Mouse (Mus musculus) kidney, adult 2 months (tissue): ENCODE measurements around the gene Wars. TPM values are rescaled to one million over a fixed set of nuclear protein-coding genes. Genes with fewer than 3 reads are reported as not detected.

Source experiments
- DNase-seq: peaks from one replicate; pipeline ENCODE4 v3.0.0; 2021
- H3K27ac ChIP-seq: fragments of 200-500 bp; 2 replicates; pipeline ENCODE4 v1.5.1; 2012; ENCODE audit warnings: low read depth, low read length, control low read depth, inconsistent platforms; ENCODE audit not compliant: insufficient read depth
- H3K27me3 ChIP-seq: fragments of 200-500 bp; replicated peaks from 2 replicates; pipeline ENCODE4 v1.6.1; 2012; ENCODE audit warnings: mild to moderate bottlenecking, moderate library complexity, low read length, inconsistent platforms; ENCODE audit not compliant: control insufficient read depth, insufficient read depth
- H3K36me3 ChIP-seq: fragments of 200-500 bp; 2 replicates; pipeline ENCODE4 v1.6.1; 2012; ENCODE audit warnings: mild to moderate bottlenecking, moderate library complexity, low read length, inconsistent platforms; ENCODE audit not compliant: control insufficient read depth, insufficient read depth
- H3K4me1 ChIP-seq: fragments of 200-500 bp; 2 replicates; pipeline ENCODE4 v1.6.1; 2011; ENCODE audit warnings: low read length; ENCODE audit not compliant: control insufficient read depth, insufficient read depth
- H3K4me3 ChIP-seq: fragments of 200-500 bp; 2 replicates; pipeline ENCODE4 v1.5.1; 2011; ENCODE audit warnings: mild to moderate bottlenecking, low read depth, low read length, control low read depth; ENCODE audit not compliant: insufficient read depth
- CTCF ChIP-seq: fragments of 200-500 bp; conservative IDR thresholded peaks from 2 replicates; pipeline ENCODE4 v1.5.1; 2011; ENCODE audit warnings: low read depth, mild to moderate bottlenecking, control low read depth, low read length, moderate library complexity, mixed read lengths; ENCODE audit not compliant: insufficient read depth, insufficient read length
- POLR2A ChIP-seq: fragments of 200-500 bp; IDR thresholded peaks from one replicate; pipeline ENCODE4 v1.6.1; 2011; ENCODE audit warnings: low read depth, low read length, control low read depth
- WGBS: fragments of 180-500 bp; shearing (Covaris S2); methylation state at CpG from one replicate; pipeline ENCODE4 v1.1.7; 2018; 5-methylcytosine and 5-hydroxymethylcytosine counted together
- polyA plus RNA-seq: library from polyadenylated mRNA; depleted of rRNA; stranded (reverse); fragments of >200 nt; gene quantifications from 2 replicates; pipeline ENCODE4 v1.2.3, GENCODE M21; 2012

Wars gene
- polyA plus RNA-seq, 1 experiment, result 54.4 TPM

DNA sequence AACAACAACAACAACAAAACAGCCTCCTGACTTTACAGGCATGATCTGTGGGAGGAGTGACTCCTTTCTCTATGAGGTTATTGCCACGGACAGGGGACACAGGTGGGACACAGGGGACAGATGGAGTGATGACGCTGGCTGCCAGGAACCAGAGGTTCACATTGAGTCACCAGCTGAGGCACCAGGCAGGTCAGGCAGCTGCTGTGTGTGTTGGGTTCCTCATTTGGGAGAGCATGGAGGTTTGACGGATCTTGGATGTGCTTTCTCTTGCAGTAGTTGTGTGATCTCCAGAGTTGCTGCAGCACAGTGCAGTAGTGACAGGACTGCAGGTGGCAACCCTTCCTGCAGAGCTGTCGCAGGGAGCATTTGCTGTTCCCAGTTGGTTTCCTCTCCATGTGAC, 24.8 kb upstream of the Wars start:
- H3K36me3 ChIP-seq, result no peaks in the 10 kb centered on the region
- no peak overlapping the region for H3K4me3 ChIP-seq
- peaks cover 8% of the 10 kb centered on the region; the same call in 1 of the 2 replicates for H3K4me1 ChIP-seq
- no peaks in the 10 kb centered on the region for H3K27me3 ChIP-seq
- no peak for DNase-seq
- peak overlapping the region; percentile 48; the same call in 1 of the 2 replicates for H3K27ac ChIP-seq
- 61% methylated on average over 4 of the region's 4 CpGs for WGBS
- TF ChIP-seq CTCF (no peak), POLR2A (no peak)

DNA sequence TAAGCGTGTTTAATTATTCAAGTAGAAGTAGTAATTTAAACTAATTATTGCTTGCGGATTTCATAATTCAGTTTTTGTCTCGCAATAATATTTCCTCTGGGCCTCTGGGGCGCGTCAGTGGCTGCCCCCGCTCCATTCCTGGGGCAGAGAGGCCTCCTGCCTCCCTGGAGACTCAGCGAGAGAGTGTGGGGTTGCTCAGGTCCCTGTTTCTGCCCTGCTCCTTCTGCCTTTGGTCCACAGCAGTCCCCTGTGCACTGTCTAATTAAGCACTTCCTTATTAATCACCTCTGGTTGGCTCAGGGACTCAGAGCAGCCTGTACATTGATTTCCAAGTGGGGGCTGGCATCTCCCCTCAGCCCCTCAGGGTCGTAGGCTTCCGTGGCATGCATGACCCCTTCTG, 23.5 kb upstream of the Wars start:
- 73% methylated on average over 9 of the region's 9 CpGs for WGBS
- TF ChIP-seq POLR2A (no peak), CTCF (no peak)
- Histone ChIP-seq H3K4me1 (peaks cover 8% of the 10 kb centered on the region; the same call in 1 of the 2 replicates), H3K4me3 (no peak overlapping the region), H3K27ac (no peak overlapping the region), H3K36me3 (no peaks in the 10 kb centered on the region), H3K27me3 (no peaks in the 10 kb centered on the region)
- no peak for DNase-seq

DNA sequence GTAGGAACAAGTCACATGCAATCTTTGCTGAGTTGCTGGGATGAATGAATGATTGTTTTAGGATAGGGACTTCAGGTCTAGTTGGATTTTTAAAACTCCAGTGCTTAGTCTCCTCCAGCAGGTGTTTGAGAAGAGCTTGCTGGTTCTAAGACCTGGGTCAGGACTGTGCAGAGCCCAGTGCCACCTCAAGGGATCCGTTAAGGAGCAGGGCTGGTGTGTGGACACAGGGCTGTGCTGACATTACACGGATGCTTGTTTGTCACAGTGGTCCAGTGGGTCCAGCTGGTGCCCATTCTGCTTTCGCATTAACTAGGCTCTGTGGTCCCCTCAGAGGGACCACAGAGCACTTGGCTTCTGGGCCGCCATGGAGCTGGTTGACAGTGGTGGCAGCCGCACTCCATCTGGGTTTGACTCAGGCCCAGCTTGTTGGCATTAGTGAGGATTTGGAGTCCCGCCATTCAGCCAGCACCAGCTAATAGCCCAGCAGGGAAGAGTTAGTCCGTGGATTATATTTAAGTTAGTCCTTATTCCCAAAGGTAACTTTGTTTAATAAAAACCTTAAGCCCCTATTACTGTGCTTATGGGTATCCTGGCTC, 22.6 kb upstream of the Wars start:
- no peak overlapping the region for H3K27ac ChIP-seq
- WGBS, result 84% methylated on average over 7 of the region's 7 CpGs
- peaks cover 8% of the 10 kb centered on the region; the same call in 1 of the 2 replicates for H3K4me1 ChIP-seq
- no peak overlapping the region for H3K4me3 ChIP-seq
- H3K27me3 ChIP-seq, result no peaks in the 10 kb centered on the region
- TF ChIP-seq CTCF, result no peak
- no peak for TF ChIP-seq POLR2A
- no peak for DNase-seq
- no peaks in the 10 kb centered on the region for H3K36me3 ChIP-seq

DNA sequence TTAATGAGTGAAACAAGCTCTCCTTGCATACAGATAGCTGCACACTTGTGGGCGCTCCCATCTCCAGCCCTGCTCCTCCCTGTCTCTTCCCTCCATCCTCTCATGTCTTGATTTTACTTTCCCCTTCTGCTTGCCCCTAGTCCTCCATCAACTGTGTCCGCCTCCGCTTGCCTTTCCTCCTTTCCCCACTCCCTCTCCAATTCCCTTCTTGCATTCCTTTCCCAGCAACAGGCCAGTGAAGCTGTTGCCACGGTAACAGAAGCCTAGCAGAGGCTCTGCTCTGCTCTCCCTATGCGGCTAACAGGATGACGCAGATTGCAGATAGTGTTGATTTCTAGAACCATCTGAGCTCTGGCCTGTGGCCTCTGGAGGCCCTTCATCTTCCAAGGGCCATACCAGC, 21.9 kb upstream of the Wars start:
- Histone ChIP-seq H3K4me3 (no peak overlapping the region), H3K4me1 (peaks cover 8% of the 10 kb centered on the region; the same call in 1 of the 2 replicates), H3K27ac (no peak overlapping the region), H3K27me3 (no peaks in the 10 kb centered on the region), H3K36me3 (no peaks in the 10 kb centered on the region)
- 54% methylated on average over 6 of the region's 6 CpGs for WGBS
- TF ChIP-seq POLR2A, result no peak
- no peak for TF ChIP-seq CTCF
- no peak for DNase-seq

DNA sequence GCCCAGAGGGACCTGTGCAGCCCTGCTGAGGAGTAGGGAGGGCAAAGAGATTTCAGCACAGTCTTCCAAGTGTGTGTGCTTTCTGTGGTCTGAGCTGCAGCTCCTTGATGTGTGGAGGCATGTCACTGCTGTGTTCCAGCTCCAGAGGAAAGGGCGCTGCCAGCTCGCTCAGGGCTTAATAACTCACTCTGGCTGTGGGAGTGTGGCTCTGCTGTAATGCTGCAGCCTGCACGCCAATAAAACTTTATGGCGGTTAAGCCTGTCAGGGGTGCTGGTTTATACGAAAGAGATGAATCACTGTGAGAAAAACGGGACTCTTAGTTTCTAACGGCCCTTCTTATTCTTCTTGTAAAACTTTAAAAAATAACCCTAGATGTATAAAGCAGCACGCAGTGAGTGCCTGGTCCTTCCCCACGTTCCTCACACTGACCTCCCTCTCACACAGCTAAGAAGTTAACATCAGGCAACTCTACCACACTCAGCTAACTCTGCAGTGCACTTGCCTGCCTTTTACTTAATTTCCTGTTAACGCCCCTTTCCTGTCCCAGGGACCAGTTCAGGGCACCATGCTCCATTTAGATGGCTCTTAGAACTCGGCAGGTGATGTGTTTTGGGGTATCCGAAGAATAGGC, 20.9 kb upstream of the Wars start:
- Histone ChIP-seq H3K4me1 (peaks cover 8% of the 10 kb centered on the region; the same call in 1 of the 2 replicates), H3K36me3 (no peaks in the 10 kb centered on the region), H3K4me3 (no peak overlapping the region), H3K27ac (no peak overlapping the region), H3K27me3 (no peaks in the 10 kb centered on the region)
- TF ChIP-seq POLR2A (no peak), CTCF (no peak)
- no peak for DNase-seq
- WGBS, result 44% methylated on average over 12 of the region's 12 CpGs

DNA sequence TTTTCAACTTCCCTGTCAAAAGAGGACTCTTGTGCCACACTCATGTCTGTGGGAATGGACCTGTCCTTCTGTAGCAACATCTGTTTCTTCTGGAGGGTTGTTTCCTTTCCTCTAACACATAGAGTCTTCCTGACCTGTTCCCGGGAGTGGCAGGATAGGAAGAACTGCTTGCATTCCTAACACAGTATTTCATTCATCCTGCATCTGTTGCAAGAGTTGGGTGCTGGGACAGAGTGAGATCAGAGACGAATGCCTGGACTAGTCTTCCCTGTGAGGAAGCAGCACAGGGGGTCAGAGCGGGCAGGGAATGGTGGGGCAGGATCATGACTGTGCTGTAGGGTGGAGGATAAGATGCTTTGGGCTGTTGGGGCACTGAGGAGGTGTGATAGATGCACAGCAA, 20.2 kb upstream of the Wars start:
- peaks cover 8% of the 10 kb centered on the region; the same call in 1 of the 2 replicates for H3K4me1 ChIP-seq

DNA sequence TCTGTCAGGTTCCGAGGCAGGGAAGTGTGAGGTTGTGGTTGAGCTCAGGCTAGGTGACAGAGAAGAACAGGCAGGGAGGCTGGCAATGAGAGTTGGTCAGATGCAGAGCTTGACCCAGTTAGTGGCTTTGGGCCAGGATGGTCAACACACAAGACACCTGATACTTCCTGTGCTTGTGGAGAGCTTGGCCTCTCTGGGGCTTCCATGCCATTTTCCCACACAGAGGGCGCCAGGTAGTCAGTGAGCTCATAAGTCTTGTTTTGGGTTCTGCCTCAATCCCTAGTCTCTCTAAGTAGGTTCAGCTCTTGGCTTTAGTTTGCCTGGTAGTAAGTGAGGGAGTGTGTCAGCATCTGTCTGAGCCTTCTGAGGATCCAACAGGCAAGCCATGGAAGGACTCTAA, 18.5 kb upstream of the Wars start:
- Histone ChIP-seq H3K4me1 (peaks cover 8% of the 10 kb centered on the region; the same call in 1 of the 2 replicates), H3K36me3 (no peaks in the 10 kb centered on the region), H3K27me3 (no peaks in the 10 kb centered on the region), H3K27ac (no peak overlapping the region), H3K4me3 (no peak overlapping the region)
- WGBS, result 88% methylated on average over 2 of the region's 2 CpGs
- TF ChIP-seq POLR2A, result no peak
- no peak for TF ChIP-seq CTCF
- DNase-seq, result no peak

More for the DNA sequence above, 20.2 kb upstream of the Wars start:
- Histone ChIP-seq H3K27me3 (no peaks in the 10 kb centered on the region), H3K27ac (no peak overlapping the region), H3K36me3 (no peaks in the 10 kb centered on the region), H3K4me3 (no peak overlapping the region)
- DNase-seq, result no peak
- 63% methylated on average over 3 of the region's 3 CpGs for WGBS
- TF ChIP-seq CTCF, result no peak
